ENCODE assay signal across 8 mouse cellular contexts in genomic region chr8:31033281-31033680, GRCm38 (mm10).
A peak's percentile ranks its signal among the peaks of the same experiment; 100 is the strongest.
DNase-seq lines count a peak whose midpoint lies in the region; ATAC-seq lines count a peak whose summit lies in the region.

No protein-coding gene starts in this region.

- H3K27ac ChIP-seq in embryonic facial prominence, embryonic 11.5 days (replicated peaks; ENCODE audit: low read depth, low read length), result no peak overlapping the region
- peak overlapping the region; percentile 56; the same call in 1 of the 2 replicates for H3K27ac ChIP-seq in limb, embryonic 10.5 days
- peak overlapping the region; percentile 56; the same call in 1 of the 2 replicates for H3K27ac ChIP-seq in midbrain, embryonic 12.5 days (replicated peaks)

- ATAC-seq in embryonic facial prominence, embryonic 11.5 days (replicated peaks; ENCODE audit: insufficient number of reproducible peaks, low FRiP score, low TSS enrichment, low read depth), result no peak
- peak; percentile 45 for ATAC-seq in midbrain, embryonic 12.5 days (ENCODE audit: low FRiP score, low read depth)
- no peak for ATAC-seq in erythroid progenitor cell, adult 5-6 weeks (replicated peaks; ENCODE audit: low FRiP score, poor library complexity, severe bottlenecking)

- H3K36me3 ChIP-seq in embryonic facial prominence, embryonic 11.5 days (replicated peaks; ENCODE audit: control insufficient read depth, insufficient read depth, low read depth, low read length), result no peaks in the 10 kb centered on the region
- H3K36me3 ChIP-seq in limb, embryonic 10.5 days, result no peaks in the 10 kb centered on the region
- H3K36me3 ChIP-seq in midbrain, embryonic 12.5 days, result no peaks in the 10 kb centered on the region

- WGBS in embryonic facial prominence, embryonic 11.5 days, result 4% methylated on average over 13 of the region's 13 CpGs
- 6% methylated on average over 13 of the region's 13 CpGs for WGBS in limb, embryonic 10.5 days
- WGBS in midbrain, embryonic 12.5 days, result 3% methylated on average over 13 of the region's 13 CpGs

- peak; percentile 90 for DNase-seq in adrenal gland, postnatal 14 days
- DNase-seq in embryonic facial prominence, embryonic 11.5 days (ENCODE audit: low spot score), result peak; percentile 91
- DNase-seq in heart, adult 18-20 months, result peak; percentile 83 to 93
- peak; percentile 89 for DNase-seq in kidney, adult 18-20 months
- DNase-seq in limb, embryonic 10.5 days (ENCODE audit: low spot score), result peak; percentile 93
- peak; percentile 73 for DNase-seq in skeletal muscle tissue, adult 2 months (ENCODE audit: low read depth, low spot score)

- no peaks in the 10 kb centered on the region for H3K9me3 ChIP-seq in embryonic facial prominence, embryonic 11.5 days (replicated peaks; ENCODE audit: control insufficient read depth, low read length)
- H3K9me3 ChIP-seq in limb, embryonic 10.5 days (replicated peaks), result no peaks in the 10 kb centered on the region
- H3K9me3 ChIP-seq in midbrain, embryonic 12.5 days, result no peaks in the 10 kb centered on the region

- H3K4me3 ChIP-seq in embryonic facial prominence, embryonic 11.5 days (ENCODE audit: low read depth, low read length), result peak overlapping the region; percentile 31
- H3K4me3 ChIP-seq in limb, embryonic 10.5 days, result peak overlapping the region; percentile 45
- peak overlapping the region; percentile 38 for H3K4me3 ChIP-seq in midbrain, embryonic 12.5 days

- H3K9ac ChIP-seq in embryonic facial prominence, embryonic 11.5 days (replicated peaks; ENCODE audit: low read length), result peak overlapping the region; percentile 37; the same call in 1 of the 2 replicates
- no peak overlapping the region for H3K9ac ChIP-seq in midbrain, embryonic 12.5 days (replicated peaks)

- no peaks in the 10 kb centered on the region for H3K4me1 ChIP-seq in embryonic facial prominence, embryonic 11.5 days (ENCODE audit: control insufficient read depth, insufficient read depth, low read length)
- peaks cover 9% of the 10 kb centered on the region for H3K4me1 ChIP-seq in limb, embryonic 10.5 days
- H3K4me1 ChIP-seq in midbrain, embryonic 12.5 days, result peaks cover 18% of the 10 kb centered on the region

- H3K4me2 ChIP-seq in embryonic facial prominence, embryonic 11.5 days (ENCODE audit: low read depth, low read length), result 0 out of 2 replicates have a peak overlapping the region, but pooled peaks have one; percentile 21
- H3K4me2 ChIP-seq in midbrain, embryonic 12.5 days (replicated peaks), result peak overlapping the region; percentile 53

- no peaks in the 10 kb centered on the region for H3K27me3 ChIP-seq in embryonic facial prominence, embryonic 11.5 days (ENCODE audit: control insufficient read depth, insufficient read depth, low read length)
- H3K27me3 ChIP-seq in limb, embryonic 10.5 days (ENCODE audit: low read depth, poor library complexity, severe bottlenecking), result no peaks in the 10 kb centered on the region
- H3K27me3 ChIP-seq in midbrain, embryonic 12.5 days, result peaks cover 9% of the 10 kb centered on the region; the same call in 1 of the 2 replicates
